Mouse (Mus musculus) spleen, adult 2 months (tissue): ENCODE measurements around the gene Trip6. TPM values are rescaled to one million over a fixed set of nuclear protein-coding genes. Genes with fewer than 3 reads are reported as not detected.
"Not testable (repeated sequence)": the region's sequence is repeated elsewhere in the genome, so short reads cannot be mapped to it uniquely, and the experiment has no call there.

ENCODE experiments used
- DNase-seq, 2 experiments: peaks; one replicate each; pipeline versions ENCODE4 v3.0.0 to v3.0.0-alpha.2; 2012 to 2021; ENCODE audit warnings: low spot score in 2 of 2, low read depth in 1 of 2
- H3K27ac ChIP-seq: fragments of 200-500 bp; 2 replicates; pipeline ENCODE4 v1.5.1; 2012; ENCODE audit warnings: low read length, inconsistent platforms; ENCODE audit not compliant: insufficient read depth
- H3K27me3 ChIP-seq: fragments of 200-500 bp; 2 replicates; pipeline ENCODE4 v1.6.1; 2012; ENCODE audit warnings: mild to moderate bottlenecking, moderate library complexity, low read length, inconsistent platforms; ENCODE audit not compliant: control insufficient read depth, insufficient read depth
- H3K36me3 ChIP-seq: fragments of 200-500 bp; 2 replicates; pipeline ENCODE4 v1.6.1; 2012; ENCODE audit warnings: mild to moderate bottlenecking, low read length, inconsistent platforms; ENCODE audit not compliant: control insufficient read depth, insufficient read depth
- H3K4me1 ChIP-seq: fragments of 200-500 bp; 2 replicates; pipeline ENCODE4 v1.6.1; 2011; ENCODE audit warnings: inconsistent platforms; ENCODE audit not compliant: control insufficient read depth, insufficient read depth, insufficient read length
- H3K4me3 ChIP-seq: fragments of 200-500 bp; 2 replicates; pipeline ENCODE4 v1.5.1; 2011; ENCODE audit warnings: mild to moderate bottlenecking, inconsistent platforms; ENCODE audit not compliant: insufficient read depth, insufficient read length; ENCODE audit errors: extremely low read depth
- CTCF ChIP-seq: fragments of 200-500 bp; IDR thresholded peaks from 2 replicates; pipeline ENCODE4 v1.5.1; 2011; ENCODE audit warnings: mild to moderate bottlenecking, inconsistent platforms; ENCODE audit not compliant: insufficient read depth, insufficient read length, insufficient replicate concordance; ENCODE audit errors: extremely low read depth
- POLR2A ChIP-seq: fragments of 200-500 bp; IDR thresholded peaks from 2 replicates; pipeline ENCODE4 v1.6.1; 2011; ENCODE audit warnings: low read depth, low read length, inconsistent platforms
- WGBS: fragments of 180-500 bp; shearing (Covaris S2); methylation state at CpG from one replicate; pipeline ENCODE4 v1.1.7; 2018; 5-methylcytosine and 5-hydroxymethylcytosine counted together
- polyA plus RNA-seq: library from polyadenylated mRNA; depleted of rRNA; stranded (reverse); fragments of >200 nt; gene quantifications from 2 replicates; pipeline ENCODE4 v1.2.3, GENCODE M21; 2012

Trip6 gene
- polyA plus RNA-seq, 1 experiment, result 19.8 TPM

DNA sequence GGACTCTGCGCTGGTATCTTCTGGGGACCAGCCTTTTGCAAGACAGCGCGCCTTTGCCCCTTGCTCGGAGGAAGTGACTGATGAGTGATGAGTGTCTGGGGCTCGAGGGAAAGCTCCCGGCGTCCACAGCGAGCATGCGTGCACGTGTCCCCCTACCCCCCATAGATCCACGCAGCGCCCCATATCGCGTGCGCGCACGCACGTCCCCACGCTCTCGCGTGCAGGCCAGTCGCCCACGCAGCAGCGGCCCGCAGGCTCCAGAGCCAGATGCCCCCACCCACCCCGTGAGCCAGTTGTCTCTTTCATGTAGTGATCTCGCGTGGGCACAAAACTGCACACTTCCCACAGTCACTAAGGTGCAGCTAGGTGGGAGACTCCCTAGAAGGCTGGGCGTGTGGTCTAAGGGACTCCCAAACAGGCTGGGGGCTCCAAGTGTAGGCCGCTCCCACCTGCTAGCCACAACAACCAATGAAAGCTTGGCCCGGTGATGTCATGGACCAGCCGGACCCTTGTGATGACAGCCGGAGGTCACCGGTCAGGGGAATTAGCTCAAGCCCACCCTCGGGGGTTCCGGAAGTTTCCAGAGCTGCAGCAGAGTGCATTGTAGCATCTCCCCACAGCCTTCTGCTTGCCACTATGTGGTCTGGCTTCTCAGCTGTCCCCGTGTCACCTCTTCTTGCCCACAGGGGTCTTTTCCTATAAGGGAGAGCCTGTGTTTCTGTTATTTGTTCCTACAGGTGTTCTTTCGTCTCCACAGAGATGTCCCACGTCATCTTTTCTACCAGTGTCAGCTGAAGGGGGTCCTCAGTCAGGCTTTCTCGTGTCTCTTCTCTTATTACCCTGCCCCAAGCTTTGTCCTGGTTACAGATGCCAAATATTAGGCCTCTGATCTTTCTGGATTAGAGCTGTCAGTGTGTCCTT is 26.9 kb downstream of the Trip6 start, which contains the start of gene Ache:
Gene Ache, plus strand, starts transcription at position 488 of the 921 bp plus-strand sequence.
- H3K4me1 ChIP-seq, result peaks cover 8% of the 10 kb centered on the region
- H3K4me3 ChIP-seq, result peak within 1 kb of the TSS; percentile 48
- peaks cover 17% of the 10 kb centered on the region for H3K27me3 ChIP-seq
- WGBS, result 5% methylated on average over 40 of the region's 40 CpGs
- peak within 1 kb of the TSS; percentile 21; the same call in 1 of the 2 replicates for H3K27ac ChIP-seq
- DNase-seq, result no peak
- H3K36me3 ChIP-seq, result no peaks in the 10 kb centered on the region
- TF ChIP-seq CTCF, result no peak
- TF ChIP-seq POLR2A, result no peak

DNA sequence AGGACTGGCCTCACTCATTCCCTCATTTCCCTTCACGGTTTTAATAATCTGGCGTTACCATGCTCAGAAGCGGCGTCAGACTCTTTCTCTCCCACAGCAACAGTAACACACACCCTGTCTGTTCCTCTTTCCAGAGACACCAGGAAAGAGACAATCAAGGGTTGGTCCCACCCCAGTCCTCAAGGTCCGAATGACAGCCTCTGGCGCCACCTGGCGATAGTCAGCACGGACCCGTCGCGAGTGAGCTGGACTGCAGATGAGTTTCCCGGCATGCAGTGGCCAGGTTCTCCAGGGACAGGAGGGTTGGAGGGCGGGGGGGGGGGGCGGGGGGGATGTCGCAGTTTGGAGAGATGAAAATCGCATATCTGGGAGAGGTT is 27.6 kb downstream of the Trip6 start:
- Histone ChIP-seq H3K4me1 (peaks cover 8% of the 10 kb centered on the region), H3K27ac (no peak overlapping the region), H3K4me3 (peak overlapping the region; percentile 32), H3K27me3 (peaks cover 17% of the 10 kb centered on the region), H3K36me3 (no peaks in the 10 kb centered on the region)
- TF ChIP-seq CTCF, result peak; percentile 99
- no peak for TF ChIP-seq POLR2A
- peak; percentile 68 to 86 for DNase-seq
- WGBS, result 0% methylated on average over 15 of the region's 16 CpGs

GRCm38 (mm10) chr5:137285986-137286385 is 28.2 kb downstream of the Trip6 start:
- Histone ChIP-seq H3K4me1 (peaks cover 8% of the 10 kb centered on the region), H3K36me3 (no peaks in the 10 kb centered on the region), H3K27ac (no peak overlapping the region), H3K27me3 (peaks cover 17% of the 10 kb centered on the region), H3K4me3 (no peak overlapping the region)
- WGBS, result 34% methylated on average over 7 of the region's 7 CpGs
- TF ChIP-seq POLR2A (no peak), CTCF (no peak)
- no peak for DNase-seq

- peak; percentile 32; the same call in 1 of the 2 replicates for TF ChIP-seq CTCF
- TF ChIP-seq POLR2A, result no peak
- WGBS, result 58% methylated on average over 5 of the region's 5 CpGs
- peak in 1 of 2 experiments; percentile 36 for DNase-seq
Observed at GRCm38 (mm10) chr5:137285045-137285444, 29.2 kb downstream of the Trip6 start.

GRCm38 (mm10) chr5:137284411-137284810 is 29.8 kb downstream of the Trip6 start:
- not testable (repeated sequence) for DNase-seq, H3K4me3 ChIP-seq, H3K36me3 ChIP-seq, H3K4me1 ChIP-seq, H3K27ac ChIP-seq
- WGBS, result 89% methylated on average over 6 of the region's 6 CpGs
- peaks cover 14% of the 10 kb centered on the region for H3K27me3 ChIP-seq

More at GRCm38 (mm10) chr5:137285045-137285444, 29.2 kb downstream of the Trip6 start:
- no peak overlapping the region for H3K27ac ChIP-seq
- H3K4me3 ChIP-seq, result no peak overlapping the region
- peaks cover 8% of the 10 kb centered on the region for H3K4me1 ChIP-seq
- H3K27me3 ChIP-seq, result peaks cover 15% of the 10 kb centered on the region
- H3K36me3 ChIP-seq, result no peaks in the 10 kb centered on the region

- TF ChIP-seq POLR2A (no peak), CTCF (peak; percentile 1; the same call in 1 of the 2 replicates)
- Histone ChIP-seq H3K4me1 (no peaks in the 10 kb centered on the region), H3K4me3 (no peak overlapping the region), H3K27me3 (no peaks in the 10 kb centered on the region), H3K36me3 (no peaks in the 10 kb centered on the region), H3K27ac (no peak overlapping the region)
- no peak for DNase-seq
- WGBS, result 64% methylated on average over 18 of the region's 18 CpGs
Observed at GRCm38 (mm10) chr5:137277360-137278342, 36.6 kb downstream of the Trip6 start.
